Mouse (Mus musculus): Measurements from ENCODE around the gene Nsun7.
"Not testable (repeated sequence)": the region's sequence is repeated elsewhere in the genome, so short reads cannot be mapped to it uniquely, and the experiment has no call there.

The Nsun7 gene

DNA sequence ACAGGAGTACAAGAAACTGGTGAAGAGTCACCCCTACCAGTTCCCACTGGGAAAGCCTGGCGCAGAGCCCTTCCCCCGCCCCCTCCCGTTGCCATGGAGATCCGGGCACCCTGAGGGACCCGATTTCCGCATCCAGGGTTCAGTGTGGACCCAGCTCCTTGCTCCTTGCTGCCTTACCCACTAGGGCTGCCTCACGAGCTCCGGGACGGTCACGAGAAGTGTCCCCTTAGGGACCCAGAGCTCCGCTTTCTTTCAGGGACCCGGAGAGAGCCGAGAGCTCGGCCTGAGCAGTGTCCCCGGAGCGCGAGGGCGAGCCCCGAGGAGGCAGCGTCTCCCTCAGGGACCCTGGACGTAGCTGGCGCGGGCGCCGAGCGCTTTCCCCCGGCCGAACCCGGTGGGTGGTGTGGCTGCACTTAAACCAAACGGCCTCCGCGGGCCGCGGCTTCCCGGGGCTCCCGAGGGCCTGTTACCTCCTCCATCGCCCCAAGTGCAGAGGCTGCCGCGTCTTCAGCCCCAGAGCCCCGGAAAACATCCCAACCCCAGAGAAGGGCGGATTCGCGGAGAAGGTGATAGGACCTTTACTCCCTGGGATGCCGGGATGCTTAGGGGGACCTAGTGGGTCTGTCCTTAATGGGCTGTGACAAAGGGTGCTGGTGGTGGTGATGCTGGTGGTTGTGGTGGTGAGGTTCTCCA, at the start of gene Nsun7:
TSS of gene Nsun7 (plus strand) at position 142 of the 693 bp plus-strand sequence.
- peak; percentile 76 to 86 for DNase-seq

DNA sequence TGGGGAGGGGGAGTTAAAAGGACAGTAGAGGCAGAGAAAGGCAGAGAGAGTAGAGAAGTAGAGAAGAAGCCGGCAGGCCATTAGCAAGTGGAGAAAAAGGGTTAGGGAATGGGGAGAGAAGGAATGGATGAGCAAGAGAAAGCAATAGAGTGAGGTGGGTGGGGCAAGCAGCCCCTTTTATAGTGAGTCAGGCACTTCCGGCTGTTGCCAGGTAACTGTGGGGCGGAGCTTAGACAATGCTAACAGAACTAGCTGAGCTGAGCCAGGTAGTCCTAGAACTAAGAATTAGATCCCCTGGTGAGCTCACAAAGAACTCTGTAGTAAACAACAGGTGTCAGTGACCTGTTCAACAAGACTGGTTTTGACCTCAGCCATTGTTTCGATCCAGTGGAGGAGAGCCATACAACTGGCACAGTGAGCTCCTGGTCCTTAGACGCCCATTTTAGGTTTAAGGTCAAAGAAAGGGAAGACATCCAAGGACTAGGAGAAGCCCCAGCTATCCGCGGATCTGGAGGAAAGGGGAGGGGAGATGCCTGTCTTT, 45.2 kb upstream of the Nsun7 start:
- no peak for DNase-seq

DNA sequence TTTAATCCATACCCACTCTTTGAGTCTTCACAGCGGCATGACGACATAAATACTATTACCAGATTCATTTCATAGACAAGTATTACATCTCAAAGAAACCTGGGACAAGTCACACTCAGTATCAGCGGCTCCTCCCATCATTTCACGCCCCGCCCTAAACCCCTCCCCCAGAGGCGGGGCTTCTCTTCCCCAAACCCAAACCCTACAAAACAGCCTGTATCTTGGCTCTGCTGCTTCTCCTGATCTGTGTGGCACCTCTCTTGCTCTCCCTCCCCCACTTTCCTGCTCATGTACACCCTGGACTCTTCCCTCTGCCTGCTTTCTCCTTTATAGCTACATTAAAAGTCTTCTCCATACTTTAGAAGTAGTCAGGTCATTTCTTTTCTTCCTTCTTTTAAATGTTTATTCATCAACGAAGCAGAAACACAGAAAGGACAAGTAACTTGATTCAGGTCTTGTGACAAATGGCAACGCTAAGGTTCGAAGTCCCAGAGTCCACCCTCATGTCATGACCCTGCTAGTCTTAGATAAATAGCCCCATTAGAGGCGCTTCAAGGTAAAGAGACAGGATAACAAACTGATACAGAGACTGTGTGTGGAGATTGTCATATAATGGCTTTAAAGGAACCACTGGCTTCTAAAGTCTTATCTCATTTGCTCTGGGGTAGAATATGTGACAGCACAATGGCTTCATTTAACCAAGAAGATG, 44.0 kb upstream of the Nsun7 start:
- DNase-seq: no peak

DNA sequence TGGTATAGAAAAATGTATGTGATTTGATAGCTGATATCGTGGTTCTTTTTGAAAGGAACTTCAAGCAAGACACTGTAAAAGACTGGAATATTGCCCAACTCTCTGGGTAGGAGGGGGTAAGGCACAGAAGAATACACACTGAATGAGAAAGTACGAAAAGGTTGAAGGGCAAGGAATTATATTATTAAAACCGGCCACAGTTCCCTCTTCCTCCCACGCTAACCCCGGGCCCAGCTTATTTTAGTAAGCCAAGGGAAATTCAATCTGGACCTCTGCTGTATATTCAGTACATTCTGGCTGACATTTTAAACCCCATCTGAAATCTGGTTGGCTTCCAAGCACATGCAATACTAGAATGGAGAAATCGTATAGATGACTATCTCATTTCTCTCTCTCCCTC, 40.0 kb upstream of the Nsun7 start:
- DNase-seq: no peak

DNA sequence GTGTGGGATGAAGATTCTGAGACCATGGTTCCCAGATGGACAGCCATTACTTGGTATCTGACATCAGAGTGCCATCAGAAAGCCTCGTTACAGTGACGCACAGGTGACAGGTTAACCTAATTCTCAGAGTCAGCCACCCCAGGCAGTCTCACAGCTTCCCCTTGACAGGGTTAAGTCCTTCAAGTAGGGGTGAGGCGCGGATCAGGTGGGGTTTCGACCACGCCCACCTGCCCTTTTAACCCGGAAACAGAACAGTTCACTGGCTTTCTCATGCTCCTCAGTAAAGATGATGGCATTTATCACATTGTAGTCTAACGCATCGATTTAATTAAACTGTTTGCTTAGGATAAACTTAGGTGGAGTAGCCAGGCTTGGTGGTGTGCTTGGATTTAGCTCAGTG, 39.1 kb upstream of the Nsun7 start:
- no peak for DNase-seq

DNA sequence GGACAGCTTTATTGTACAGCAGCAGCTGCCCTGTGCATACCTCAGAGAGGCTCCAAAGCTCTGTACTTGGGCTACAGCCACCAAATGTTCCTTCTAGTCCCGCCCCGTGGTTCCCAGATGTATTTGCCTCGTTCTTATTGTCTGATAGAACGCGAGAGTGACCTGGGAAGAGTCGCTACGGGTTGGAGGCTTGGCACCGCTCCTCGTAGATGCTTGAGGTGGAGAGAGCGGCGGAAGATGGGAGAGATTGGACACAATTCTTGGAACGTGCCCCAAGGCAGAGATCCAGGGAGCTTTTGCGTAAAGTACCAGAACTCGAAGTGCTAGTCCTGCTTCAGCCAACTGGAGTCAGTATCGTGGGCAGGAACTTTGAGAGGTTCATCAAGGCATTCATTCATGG, 36.8 kb upstream of the Nsun7 start:
- DNase-seq: no peak

DNA sequence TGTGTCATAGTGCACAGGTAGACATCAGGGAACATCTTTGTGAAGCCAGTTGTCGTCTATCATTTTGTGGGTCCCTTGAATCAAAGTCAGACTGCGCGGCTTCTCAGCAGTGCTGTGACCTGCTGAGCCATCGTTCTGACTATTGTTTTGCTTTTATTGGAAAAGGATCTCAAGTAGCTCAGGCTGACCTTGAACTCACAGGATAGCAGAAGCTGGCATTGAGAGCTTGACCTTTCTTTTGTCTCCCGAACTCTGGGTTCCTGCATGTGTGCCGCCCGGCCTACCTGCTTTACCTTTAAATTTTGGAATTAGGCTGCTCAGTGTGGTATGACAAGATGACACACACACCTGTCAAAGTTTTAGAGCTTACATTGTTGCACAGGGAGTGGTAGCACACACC, 33.2 kb upstream of the Nsun7 start:
- DNase-seq: no peak

DNA sequence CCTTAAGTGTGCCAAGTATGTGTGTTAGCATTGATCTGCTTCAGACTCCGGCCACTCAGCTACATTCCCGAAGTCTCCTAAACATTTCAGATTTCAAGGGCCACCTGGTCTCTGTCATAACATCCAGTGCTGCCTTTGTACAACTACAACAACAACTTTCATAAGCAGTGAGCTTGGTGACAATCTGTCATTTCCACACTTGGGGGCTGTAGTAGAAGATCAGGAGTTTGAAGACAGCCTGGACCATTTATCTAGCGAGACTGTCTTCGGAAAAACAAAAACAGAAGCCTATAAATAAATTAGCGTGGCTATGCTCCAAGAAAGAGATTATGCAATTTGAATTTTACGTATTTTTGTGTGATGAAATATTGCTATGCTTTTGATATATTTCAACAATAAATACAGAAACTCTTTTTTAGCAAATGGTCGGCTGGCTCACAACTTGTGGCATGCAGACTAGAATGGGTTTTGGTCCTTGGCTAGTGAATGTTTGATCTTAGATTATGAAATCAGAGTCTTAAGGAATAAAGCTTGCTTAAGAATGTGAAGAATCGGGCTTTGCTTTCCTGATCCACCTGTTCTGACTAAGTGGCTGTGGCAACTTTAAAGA, 27.9 kb upstream of the Nsun7 start:
- no peak for DNase-seq

DNA sequence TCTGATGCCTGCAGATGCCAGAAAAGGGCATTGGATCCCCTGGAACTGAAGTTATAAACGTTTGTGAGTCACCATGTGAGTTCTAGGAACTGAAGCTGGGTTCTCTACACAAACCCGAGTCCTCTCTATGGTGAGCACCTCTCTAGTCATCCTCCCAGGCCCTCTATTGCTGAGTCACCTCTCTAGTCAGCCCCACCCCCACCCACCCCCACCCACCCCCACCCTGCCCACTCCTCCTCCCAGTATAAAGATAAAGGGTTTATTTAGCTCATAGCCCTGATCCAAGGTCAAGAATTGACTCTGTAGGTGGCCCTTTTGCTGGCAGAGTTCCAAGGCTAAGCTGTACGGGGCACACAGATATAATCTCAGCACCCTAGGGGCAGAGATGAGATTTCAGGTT, 27.2 kb upstream of the Nsun7 start:
- peak in 1 of 2 experiments; percentile 8 for DNase-seq

DNA sequence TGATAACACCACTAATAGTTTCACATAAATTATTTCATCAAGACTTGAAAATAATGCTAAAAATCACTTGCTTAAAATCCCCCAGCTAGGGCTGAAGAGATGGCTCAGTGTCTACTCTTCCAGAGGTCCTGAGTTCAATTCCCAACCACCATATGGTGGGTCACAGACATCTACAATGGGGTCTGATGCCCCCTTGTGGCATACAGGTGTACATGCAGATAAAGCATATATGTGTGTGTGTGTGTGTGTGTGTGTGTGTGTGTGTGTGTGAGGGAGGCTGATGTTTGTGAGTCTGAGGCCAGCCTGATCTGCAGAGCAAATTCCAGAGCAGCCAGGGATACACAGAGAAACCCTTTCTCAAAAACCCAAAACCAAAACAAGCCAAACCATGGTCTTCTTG, 17.8 kb upstream of the Nsun7 start:
- peak in 1 of 2 experiments; percentile 10 for DNase-seq

DNA sequence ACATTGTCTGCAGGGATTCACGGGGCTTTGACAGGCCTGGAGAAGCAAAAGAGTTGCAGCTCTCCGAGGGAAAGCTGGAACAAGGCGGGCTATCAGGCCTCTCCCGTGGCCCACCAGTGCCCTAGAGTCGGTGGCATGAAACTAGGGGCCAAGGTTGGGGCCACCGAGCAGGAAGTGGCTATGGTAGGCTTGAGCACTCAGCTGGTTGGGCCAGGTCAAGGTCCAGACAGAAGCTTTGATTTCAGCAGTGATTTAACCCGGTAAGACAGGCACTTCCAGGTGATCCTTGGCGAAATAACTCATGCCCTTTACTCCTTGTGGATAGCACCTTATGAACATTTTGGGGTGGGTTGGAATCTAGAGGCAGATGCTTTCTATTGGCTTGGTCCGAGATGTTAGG, 16.2 kb upstream of the Nsun7 start:
- DNase-seq: no peak

DNA sequence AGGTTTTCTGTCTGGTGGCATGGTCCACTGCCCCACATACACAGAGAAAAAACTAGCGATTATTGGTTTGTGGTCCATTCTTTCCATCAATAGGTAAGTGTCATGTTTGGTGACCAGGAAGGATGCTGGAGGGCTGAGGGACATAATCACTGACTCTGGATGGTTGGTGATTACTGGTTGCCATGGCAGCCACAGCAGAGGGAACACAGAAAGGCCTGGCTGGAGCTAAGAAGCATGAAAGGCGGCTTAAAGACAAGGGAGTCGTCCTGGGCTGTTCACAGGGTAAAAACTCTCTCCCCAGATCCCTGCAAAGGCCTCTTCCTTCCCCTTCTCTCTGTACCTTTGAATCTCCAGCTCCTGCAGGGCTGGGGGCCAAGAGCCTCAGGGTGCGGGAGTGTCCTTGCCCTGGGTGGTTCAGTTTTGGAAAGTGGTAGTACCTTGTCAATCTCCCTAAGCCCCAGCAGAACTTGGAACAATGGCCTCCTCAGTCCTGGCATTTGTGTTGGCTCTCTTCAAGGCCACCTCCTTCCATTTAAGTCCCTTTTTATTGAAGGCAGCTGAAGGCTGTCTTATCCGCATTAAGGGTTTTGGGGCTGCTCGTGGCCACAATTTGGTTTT, 15.5 kb upstream of the Nsun7 start:
- DNase-seq: no peak

DNA sequence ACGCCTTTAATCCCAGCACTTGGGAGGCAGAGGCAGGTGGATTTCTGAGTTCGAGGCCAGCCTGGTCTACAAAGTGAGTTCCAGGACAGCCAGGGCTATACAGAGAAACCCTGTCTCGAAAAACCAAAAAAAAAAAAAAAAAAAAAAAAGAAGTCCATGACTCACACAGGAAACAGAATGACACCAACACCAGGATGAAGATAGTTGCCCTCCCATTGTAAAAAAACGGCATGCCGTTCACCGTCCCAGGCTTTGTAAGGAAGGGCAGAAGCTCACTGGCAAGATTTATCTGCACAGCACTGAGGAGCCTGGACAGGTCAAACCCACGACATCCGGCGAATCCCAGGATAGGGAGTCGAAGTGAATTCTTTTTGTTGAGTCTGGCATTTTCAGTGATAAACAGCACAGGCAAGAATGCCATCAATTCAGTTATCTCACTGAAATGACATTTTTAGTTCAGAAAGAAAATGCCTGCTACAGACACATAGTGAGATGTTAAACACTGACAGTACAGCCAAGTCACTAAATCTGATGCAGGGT, 13.7 kb upstream of the Nsun7 start:
- no peak for DNase-seq

DNA sequence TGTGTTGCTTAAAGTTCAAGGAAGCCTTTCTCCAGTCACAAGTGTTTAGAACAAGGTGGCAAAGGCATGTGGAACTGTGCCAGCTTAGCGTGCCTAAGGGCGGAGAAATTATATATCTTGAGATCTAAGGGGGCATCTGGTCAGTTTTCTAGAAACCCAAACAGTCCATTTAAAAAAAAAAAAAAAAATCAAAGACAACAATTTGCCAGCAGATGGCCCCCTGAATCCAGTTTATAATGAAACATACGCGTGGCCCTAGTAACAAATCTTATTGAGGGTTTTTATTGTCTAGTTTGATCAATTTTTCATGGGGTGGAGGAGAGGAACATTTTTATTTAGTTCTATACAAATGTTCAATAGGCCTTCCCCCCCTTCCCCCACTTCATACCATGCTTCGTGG, 6.5 kb upstream of the Nsun7 start:
- peak; percentile 18 to 20 for DNase-seq

DNA sequence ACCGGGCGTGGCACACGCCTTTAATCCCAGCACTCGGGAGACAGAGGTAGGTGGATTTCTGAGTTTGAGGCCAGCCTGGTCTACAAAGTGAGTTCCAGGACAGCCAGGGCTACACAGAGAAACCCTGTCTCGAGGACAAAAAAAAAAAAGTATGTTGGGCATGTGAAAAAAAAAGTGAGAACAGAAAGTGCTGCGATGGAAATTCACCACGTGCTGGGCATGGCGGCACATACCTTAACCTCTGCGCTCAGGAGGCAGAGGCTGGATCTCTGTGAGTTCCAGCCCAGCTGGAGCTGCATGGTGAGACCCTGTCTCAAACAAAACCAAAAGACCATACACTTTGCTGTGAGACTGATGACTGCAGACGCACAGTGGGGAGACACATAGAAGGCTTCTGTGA, 4.7 kb upstream of the Nsun7 start:
- DNase-seq: no peak

DNA sequence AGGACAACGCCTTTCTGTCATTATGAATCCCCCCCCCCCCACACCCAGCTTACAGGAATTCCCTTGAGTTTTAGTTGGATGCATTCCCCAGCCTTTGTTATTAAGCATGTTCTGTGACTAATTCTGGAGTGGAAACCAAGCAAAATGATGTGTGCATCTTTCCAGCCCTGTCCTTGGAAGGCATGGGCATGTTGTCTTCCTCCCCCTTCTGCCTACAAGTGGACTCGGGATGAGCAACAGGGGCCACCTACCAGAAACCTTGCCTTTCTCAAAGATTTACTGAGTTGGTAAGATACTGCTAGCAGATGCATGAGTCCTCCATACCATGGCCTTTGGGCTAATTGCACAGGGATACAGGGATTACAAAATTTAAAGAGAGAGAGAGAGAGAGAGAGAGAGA, 697 bp upstream of the Nsun7 start:
- DNase-seq: no peak

DNA sequence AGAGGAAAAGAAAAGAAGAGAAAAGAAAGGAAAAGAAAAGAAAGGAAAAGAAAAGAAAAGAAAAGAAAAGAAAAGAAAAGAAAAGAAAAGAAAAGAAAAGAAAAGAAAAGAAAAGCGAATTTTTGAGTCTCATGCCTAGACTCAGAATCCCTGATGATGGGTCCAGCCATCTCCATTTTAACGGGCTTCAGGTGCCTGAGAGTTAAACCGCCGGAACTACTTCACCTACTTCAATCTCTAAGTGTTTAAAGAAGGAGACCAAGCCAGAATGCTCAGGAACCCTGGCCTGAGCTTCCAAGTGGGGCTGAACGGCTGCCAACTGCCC, 304 bp upstream of the Nsun7 start:
- not testable (repeated sequence) for DNase-seq

DNA sequence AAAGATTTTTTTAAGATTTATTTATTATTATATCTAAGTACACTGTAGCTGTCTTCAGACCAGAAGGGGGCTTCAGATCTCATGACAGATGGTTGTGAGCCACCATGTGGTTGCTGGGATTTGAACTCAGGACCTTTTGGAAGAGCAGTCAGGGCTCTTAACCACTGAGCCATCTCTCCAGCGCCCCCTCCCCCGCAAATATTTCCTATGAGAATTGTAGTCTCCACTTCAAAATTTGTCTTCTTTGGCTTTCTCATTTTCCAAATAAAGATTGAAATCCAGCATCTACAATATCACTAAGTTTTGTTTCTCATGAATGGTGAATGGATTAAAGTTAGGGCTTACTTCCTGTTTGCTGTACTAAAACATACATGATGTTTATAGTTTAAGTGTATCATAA, 2.8 kb downstream of the Nsun7 start:
- DNase-seq: no peak

DNA sequence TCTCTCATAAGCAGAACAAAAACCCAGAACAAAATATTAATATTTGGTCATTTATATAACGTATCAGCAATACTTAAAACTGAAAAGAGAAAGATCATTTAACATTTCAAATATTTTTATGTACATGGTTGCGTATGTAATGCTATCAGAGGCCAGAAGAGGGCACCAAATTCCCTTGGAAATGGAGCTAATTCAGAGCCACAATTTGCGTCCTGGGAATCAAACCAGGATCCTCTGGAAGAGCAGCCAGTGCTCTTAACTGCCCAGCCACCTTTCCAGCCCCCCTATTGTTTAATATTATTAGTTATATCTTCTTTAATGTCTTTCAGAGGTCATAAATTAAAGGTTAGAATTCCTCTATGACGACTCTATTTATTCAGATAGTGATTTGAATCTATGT, 3.7 kb downstream of the Nsun7 start:
- DNase-seq: peak; percentile 55 to 72

DNA sequence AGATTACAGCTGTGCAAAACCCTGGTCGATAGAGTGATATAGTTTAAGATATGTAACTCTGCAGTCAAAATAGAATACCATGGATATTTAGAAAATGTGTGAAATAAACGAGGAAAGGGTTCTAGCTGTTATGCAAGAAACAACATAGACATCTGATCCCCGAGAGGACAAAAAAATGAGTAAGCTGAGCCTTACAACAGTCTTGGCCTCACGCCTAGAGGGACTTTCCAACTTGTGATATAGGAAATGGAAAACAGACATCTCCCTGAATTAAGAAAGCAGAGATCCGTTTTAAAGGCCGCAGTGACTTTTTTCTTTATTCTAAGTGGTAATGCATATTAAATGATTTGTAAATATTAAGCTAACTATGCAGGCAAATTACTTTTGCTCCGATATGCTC, 9.9 kb downstream of the Nsun7 start:
- no peak for DNase-seq

DNA sequence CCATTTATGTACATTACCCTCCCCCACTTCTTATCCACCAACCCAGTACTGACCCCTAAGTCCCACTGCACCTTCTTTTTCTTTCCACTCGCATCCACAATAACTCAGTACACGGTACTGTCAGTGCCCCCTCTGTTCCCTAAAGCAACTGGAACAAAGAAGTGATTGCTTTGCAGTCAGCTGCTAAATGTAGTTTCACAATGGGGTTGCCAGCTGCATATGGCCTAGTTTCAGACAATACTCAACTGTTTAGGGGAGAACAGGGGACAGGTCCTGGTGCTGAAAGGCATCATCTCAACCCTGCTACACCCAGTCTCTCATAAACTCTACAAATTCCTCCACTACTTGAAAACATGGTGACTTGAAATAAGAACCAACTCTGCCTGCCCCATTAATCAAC, 11.4 kb downstream of the Nsun7 start:
- no peak for DNase-seq

DNA sequence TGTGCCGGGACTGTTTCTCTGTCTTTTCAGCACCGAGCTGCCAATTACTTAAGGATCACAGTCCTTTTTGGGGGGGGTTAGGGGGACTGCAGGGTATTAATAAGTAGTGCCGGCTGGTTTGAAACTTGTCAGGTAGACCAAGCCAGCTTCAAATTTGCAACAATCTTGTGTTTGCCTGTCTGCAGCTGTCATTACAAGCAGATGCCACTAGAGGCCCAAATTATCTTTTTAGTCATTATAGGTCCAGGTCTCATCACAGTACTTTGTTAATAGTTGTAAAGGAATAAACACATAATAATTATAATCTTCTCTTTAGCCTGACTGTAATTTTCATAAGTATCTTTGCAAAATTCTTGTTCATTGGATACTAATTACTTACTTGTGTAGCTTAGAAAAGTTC, 14.7 kb downstream of the Nsun7 start:
- DNase-seq: no peak

DNA sequence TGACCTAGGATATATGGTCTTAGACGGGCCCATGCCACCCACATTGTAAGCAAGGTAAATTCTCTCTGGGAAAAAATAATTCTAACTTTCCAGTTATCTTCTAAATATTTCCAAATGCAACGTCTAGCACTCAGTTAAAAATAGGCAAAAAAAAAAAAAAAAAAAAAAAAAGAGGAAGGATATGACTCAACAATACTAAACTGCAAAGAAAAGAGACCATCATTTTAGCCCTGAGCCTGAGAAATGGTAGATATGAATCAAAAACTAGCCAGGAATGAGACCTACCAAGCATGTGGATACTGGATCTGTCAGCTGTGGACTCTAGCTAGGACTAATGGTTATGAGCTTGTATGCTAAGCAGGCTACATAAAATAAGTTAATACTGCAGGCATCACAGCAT, 20.0 kb downstream of the Nsun7 start:
- no peak for DNase-seq

DNA sequence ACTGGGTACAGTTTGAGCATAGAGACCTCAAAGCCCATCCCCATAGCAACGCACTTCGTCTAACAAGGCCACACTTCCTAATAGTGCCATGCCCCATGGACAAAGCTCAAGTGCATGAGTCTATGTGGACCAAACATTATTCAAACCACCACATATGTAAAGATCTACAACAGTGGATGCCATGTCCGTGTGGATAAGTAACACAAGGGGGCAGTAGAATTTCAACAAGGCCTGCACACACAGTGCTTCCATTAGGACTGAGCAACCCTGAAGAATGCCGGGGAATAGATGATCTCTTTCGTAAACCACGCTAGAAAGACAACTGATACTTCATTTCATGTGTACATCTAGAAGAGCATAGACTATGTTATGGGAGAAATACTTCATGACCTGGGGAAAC, 21.0 kb downstream of the Nsun7 start:
- DNase-seq: no peak

Measured in cerebellum, postnatal 14 days (tissue).